Mouse (Mus musculus): Measurements from ENCODE around the gene Satb1. TPM values are rescaled to one million over a fixed set of nuclear protein-coding genes. Genes with fewer than 3 reads are reported as not detected.

The Satb1 gene
- 0.03 TPM in 1 of 2 replicates, not detected in the other for polyA plus RNA-seq (2012)

- Histone ChIP-seq H3K27me3 (ENCODE audit: control insufficient read depth) (peaks cover 69% of the 10 kb centered on the region), H3K4me3 (replicated peaks) (peak within 1 kb of the TSS; percentile 35)
Measured at GRCm38 (mm10) chr17:51832900-51833577, at the start of gene Satb1. Gene Satb1, minus strand, starts transcription at chr17:51833290.

GRCm38 (mm10) chr17:51882566-51882965, 49.5 kb upstream of the Satb1 start:
- no peaks in the 10 kb centered on the region for H3K27me3 ChIP-seq (ENCODE audit: control insufficient read depth)
- H3K36me3 ChIP-seq (ENCODE audit: control insufficient read depth) = no peaks in the 10 kb centered on the region
- H3K4me1 ChIP-seq (ENCODE audit: control insufficient read depth) = no peaks in the 10 kb centered on the region
- TF ChIP-seq GATA1 (IDR thresholded peaks at IDR 0.05; ENCODE audit: low read length) (no peak), TAL1 (IDR thresholded peaks at IDR 0.05; ENCODE audit: low read length) (no peak)
- no peaks in the 10 kb centered on the region for H3K9me3 ChIP-seq (ENCODE audit: control insufficient read depth, low read length)
- H3K4me3 ChIP-seq (replicated peaks) = no peak overlapping the region

More at GRCm38 (mm10) chr17:51832900-51833577, at the start of gene Satb1:
- no peaks in the 10 kb centered on the region for H3K9me3 ChIP-seq (ENCODE audit: control insufficient read depth, low read length)
- no peaks in the 10 kb centered on the region for H3K36me3 ChIP-seq (ENCODE audit: control insufficient read depth)
- no peaks in the 10 kb centered on the region; the same call in 1 of the 2 replicates for H3K4me1 ChIP-seq (ENCODE audit: control insufficient read depth)
- TF ChIP-seq TAL1 (IDR thresholded peaks at IDR 0.05; ENCODE audit: low read length) (no peak), GATA1 (IDR thresholded peaks at IDR 0.05; ENCODE audit: low read length) (no peak)

- H3K27me3 ChIP-seq (ENCODE audit: control insufficient read depth) = no peaks in the 10 kb centered on the region
- H3K4me1 ChIP-seq (ENCODE audit: control insufficient read depth) = no peaks in the 10 kb centered on the region
- no peaks in the 10 kb centered on the region for H3K9me3 ChIP-seq (ENCODE audit: control insufficient read depth, low read length)
- no peaks in the 10 kb centered on the region for H3K36me3 ChIP-seq (ENCODE audit: control insufficient read depth)
- no peak overlapping the region for H3K4me3 ChIP-seq (replicated peaks)
- TF ChIP-seq GATA1 (IDR thresholded peaks at IDR 0.05; ENCODE audit: low read length) (no peak), TAL1 (IDR thresholded peaks at IDR 0.05; ENCODE audit: low read length) (no peak)
Measured at GRCm38 (mm10) chr17:51880895-51881622, 48.0 kb upstream of the Satb1 start.

GRCm38 (mm10) chr17:51880221-51880620, 47.1 kb upstream of the Satb1 start:
- TF ChIP-seq GATA1 (IDR thresholded peaks at IDR 0.05; ENCODE audit: low read length) = no peak
- TF ChIP-seq TAL1 (IDR thresholded peaks at IDR 0.05; ENCODE audit: low read length) = no peak
- Histone ChIP-seq H3K4me1 (ENCODE audit: control insufficient read depth) (no peaks in the 10 kb centered on the region), H3K36me3 (ENCODE audit: control insufficient read depth) (no peaks in the 10 kb centered on the region), H3K4me3 (replicated peaks) (no peak overlapping the region), H3K27me3 (ENCODE audit: control insufficient read depth) (no peaks in the 10 kb centered on the region), H3K9me3 (ENCODE audit: control insufficient read depth, low read length) (no peaks in the 10 kb centered on the region)

- no peak overlapping the region for H3K4me3 ChIP-seq (replicated peaks)
- TF ChIP-seq TAL1 (IDR thresholded peaks at IDR 0.05; ENCODE audit: low read length) (no peak), GATA1 (IDR thresholded peaks at IDR 0.05; ENCODE audit: low read length) (no peak)
Measured at GRCm38 (mm10) chr17:51879736-51880135, 46.6 kb upstream of the Satb1 start.

GRCm38 (mm10) chr17:51879171-51879570, 46.1 kb upstream of the Satb1 start:
- Histone ChIP-seq H3K9me3 (ENCODE audit: control insufficient read depth, low read length) (no peaks in the 10 kb centered on the region), H3K4me1 (ENCODE audit: control insufficient read depth) (no peaks in the 10 kb centered on the region), H3K27me3 (ENCODE audit: control insufficient read depth) (no peaks in the 10 kb centered on the region), H3K4me3 (replicated peaks) (no peak overlapping the region), H3K36me3 (ENCODE audit: control insufficient read depth) (no peaks in the 10 kb centered on the region)
- TF ChIP-seq TAL1 (IDR thresholded peaks at IDR 0.05; ENCODE audit: low read length) = no peak

More at GRCm38 (mm10) chr17:51879736-51880135, 46.6 kb upstream of the Satb1 start:
- Histone ChIP-seq H3K36me3 (ENCODE audit: control insufficient read depth) (no peaks in the 10 kb centered on the region), H3K9me3 (ENCODE audit: control insufficient read depth, low read length) (no peaks in the 10 kb centered on the region), H3K4me1 (ENCODE audit: control insufficient read depth) (no peaks in the 10 kb centered on the region), H3K27me3 (ENCODE audit: control insufficient read depth) (no peaks in the 10 kb centered on the region)

- no peaks in the 10 kb centered on the region for H3K9me3 ChIP-seq (ENCODE audit: control insufficient read depth, low read length)
- H3K4me1 ChIP-seq (ENCODE audit: control insufficient read depth) = no peaks in the 10 kb centered on the region
- TF ChIP-seq GATA1 (IDR thresholded peaks at IDR 0.05; ENCODE audit: low read length) (no peak), TAL1 (IDR thresholded peaks at IDR 0.05; ENCODE audit: low read length) (no peak)
- no peaks in the 10 kb centered on the region for H3K36me3 ChIP-seq (ENCODE audit: control insufficient read depth)
- H3K4me3 ChIP-seq (replicated peaks) = no peak overlapping the region
- H3K27me3 ChIP-seq (ENCODE audit: control insufficient read depth) = no peaks in the 10 kb centered on the region
Measured at GRCm38 (mm10) chr17:51876471-51876870, 43.4 kb upstream of the Satb1 start.

GRCm38 (mm10) chr17:51857616-51858015, 24.5 kb upstream of the Satb1 start:
- H3K9me3 ChIP-seq (ENCODE audit: control insufficient read depth, low read length) = no peaks in the 10 kb centered on the region
- H3K27me3 ChIP-seq (ENCODE audit: control insufficient read depth) = no peaks in the 10 kb centered on the region
- no peaks in the 10 kb centered on the region for H3K4me1 ChIP-seq (ENCODE audit: control insufficient read depth)
- H3K36me3 ChIP-seq (ENCODE audit: control insufficient read depth) = no peaks in the 10 kb centered on the region
- TF ChIP-seq TAL1 (IDR thresholded peaks at IDR 0.05; ENCODE audit: low read length) = no peak
- TF ChIP-seq GATA1 (IDR thresholded peaks at IDR 0.05; ENCODE audit: low read length) = no peak
- H3K4me3 ChIP-seq (replicated peaks) = no peak overlapping the region

GRCm38 (mm10) chr17:51856332-51856731, 23.2 kb upstream of the Satb1 start:
- Histone ChIP-seq H3K27me3 (ENCODE audit: control insufficient read depth) (no peaks in the 10 kb centered on the region), H3K4me1 (ENCODE audit: control insufficient read depth) (no peaks in the 10 kb centered on the region), H3K9me3 (ENCODE audit: control insufficient read depth, low read length) (no peaks in the 10 kb centered on the region), H3K4me3 (replicated peaks) (no peak overlapping the region), H3K36me3 (ENCODE audit: control insufficient read depth) (no peaks in the 10 kb centered on the region)
- TF ChIP-seq GATA1 (IDR thresholded peaks at IDR 0.05; ENCODE audit: low read length) = no peak
- no peak for TF ChIP-seq TAL1 (IDR thresholded peaks at IDR 0.05; ENCODE audit: low read length)
